Mouse (Mus musculus) right cerebral cortex, postnatal 36 days (tissue): ENCODE data around the gene Tgfbrap1.
A peak's percentile ranks its signal among the peaks of the same experiment; 100 is the strongest.
"Not testable (repeated sequence)": the region's sequence is repeated elsewhere in the genome, so short reads cannot be mapped to it uniquely, and the experiment has no call there.

ENCODE experiments used
- DNase-seq, 2 experiments: peaks; one replicate each; pipeline ENCODE4 v3.0.0; 2022; ENCODE audit warnings: low spot score in 2 of 2, mixed read lengths in 1 of 2

Gene Tgfbrap1

GRCm38 (mm10) chr1:43098031-43098984 is at the start of gene Tgfbrap1, which contains the start of gene AI597479:
TSS of gene Tgfbrap1 (minus strand) at chr1:43098637.
TSS of gene AI597479 (plus strand) at chr1:43098710.
- peak; percentile 87 to 90 for DNase-seq

DNA sequence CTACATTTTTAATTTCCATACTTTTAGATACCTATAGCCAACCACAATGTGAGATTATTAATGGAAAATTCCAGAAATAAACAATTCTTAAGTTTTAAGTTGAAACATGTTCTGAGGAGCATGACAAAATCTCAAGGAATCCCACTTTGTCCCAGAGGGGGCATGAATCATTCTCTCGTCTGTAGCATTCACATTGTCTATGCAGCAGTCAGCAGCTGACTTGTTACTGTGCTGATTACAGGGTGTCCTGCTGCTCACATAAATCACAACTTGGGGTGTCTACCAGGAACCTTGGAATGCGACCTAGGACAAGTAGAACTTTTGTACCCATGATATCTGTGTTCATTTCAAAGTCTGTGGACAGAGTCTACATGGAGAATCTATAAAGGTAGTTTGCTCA is 49.0 kb upstream of the Tgfbrap1 start:
- DNase-seq: no peak

DNA sequence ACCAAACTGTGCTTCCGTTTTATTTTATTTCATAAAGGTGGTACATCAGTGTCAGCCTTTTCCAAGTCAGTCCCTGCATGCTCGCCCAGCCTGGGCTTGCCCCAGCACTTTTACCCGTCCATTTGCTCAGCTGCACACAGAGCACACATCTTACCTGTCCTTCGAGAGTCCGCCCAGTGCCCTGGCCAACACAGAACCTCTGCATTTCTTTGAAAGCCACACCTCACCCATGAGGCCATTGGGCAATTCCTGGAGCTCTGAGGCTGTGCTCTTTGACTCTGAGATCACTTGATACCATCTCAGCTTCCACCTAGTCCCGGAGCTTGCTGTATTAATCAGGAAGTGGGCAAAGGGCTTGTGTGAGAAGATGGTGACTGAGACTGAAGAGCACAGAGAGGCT is 47.0 kb upstream of the Tgfbrap1 start:
- no peak for DNase-seq

- no peak for DNase-seq
Measured at GRCm38 (mm10) chr1:43144338-43144906, 46.0 kb upstream of the Tgfbrap1 start.

GRCm38 (mm10) chr1:43143791-43144190 is 45.4 kb upstream of the Tgfbrap1 start:
- no peak for DNase-seq

DNA sequence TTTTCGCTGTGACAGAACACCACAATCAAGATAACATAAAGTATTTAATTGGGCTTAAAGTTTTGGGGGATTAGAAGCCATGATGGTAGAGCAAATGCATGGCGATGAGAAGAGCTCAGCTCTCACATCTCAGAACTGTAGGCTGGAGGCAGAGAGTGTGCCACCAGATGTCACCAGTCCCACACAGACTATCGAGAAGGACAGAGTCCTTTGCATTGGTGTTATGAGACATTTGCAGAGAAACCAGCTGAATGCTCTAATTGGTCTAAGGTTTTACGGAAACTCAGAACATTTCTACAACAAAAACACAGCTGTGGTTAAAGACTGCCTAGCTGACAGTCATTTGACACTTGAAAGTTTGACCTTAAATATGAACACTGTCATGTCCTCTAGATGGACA is 44.8 kb upstream of the Tgfbrap1 start:
- DNase-seq: no peak

DNA sequence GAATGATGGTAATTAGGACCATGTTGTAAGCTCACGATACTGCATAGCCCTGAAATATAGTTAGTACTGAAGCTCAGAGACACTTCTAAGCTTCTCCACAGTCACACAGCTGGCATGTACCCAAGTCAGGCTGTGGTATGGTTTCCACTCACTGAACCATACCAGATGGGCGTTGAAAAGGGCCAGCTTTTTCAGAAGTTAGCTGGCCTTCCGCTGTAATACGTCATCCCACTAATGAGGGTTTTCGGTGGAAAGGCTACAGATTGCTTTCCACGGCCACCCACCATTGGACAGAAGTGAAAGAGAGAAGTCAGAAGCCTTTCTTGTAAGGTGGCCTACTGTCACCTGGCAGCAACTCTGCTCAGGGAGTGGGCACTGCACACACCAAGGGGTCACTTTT is 44.4 kb upstream of the Tgfbrap1 start:
- DNase-seq: no peak

GRCm38 (mm10) chr1:43141555-43141961 is 43.1 kb upstream of the Tgfbrap1 start:
- DNase-seq: no peak

GRCm38 (mm10) chr1:43139587-43140266 is 41.3 kb upstream of the Tgfbrap1 start:
- DNase-seq: peak; percentile 69 to 80

- DNase-seq: no peak
Measured at GRCm38 (mm10) chr1:43138268-43138812, 39.9 kb upstream of the Tgfbrap1 start.

- DNase-seq: peak; percentile 47 to 79
Measured at GRCm38 (mm10) chr1:43137334-43137733, 38.9 kb upstream of the Tgfbrap1 start.

DNA sequence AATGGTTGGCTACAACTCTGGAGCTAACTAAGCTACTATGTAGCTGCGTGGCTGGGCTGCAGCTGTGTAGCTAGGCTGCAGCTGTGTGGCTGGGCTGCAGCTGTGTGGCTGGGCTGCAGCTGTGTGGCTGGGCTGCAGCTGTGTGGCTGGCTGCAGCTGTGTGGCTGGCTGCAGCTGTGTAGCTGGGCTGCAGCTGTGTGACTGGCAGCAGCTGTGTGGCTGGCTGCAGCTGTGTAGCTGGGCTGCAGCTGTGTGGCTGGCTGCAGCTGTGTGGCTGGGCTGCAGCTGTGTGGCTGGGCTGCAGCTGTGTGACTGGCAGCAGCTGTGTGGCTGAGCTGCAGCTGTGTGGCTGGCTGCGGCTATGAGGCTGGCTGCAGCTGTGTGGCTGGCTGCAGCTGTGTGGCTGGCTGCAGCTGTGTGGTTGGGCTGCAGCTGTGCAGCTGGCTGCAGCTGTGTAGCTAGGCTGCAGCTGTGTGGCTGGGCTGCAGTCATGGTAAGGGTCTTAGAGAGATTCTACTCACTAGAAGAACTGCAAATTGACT is 38.1 kb upstream of the Tgfbrap1 start:
- DNase-seq: not testable (repeated sequence)

DNA sequence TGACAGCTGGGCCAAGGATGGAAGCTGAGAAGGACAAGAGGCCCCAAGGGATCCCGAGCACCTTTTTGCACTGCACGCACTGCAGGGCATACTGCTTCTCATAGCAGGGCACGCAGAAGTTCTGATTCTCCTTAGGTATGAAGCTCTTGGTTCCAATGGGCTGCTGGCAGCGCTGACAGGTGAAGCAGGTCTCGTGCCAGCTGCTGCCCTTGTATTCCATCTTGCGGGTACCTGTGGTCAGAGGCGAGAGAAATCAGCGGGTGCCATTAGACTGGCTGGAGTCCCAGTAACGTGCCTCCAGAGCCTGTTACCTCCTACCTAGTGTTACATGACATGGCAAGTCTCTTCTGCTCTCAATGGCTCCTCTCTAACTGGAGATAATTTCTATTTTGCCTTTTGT is 33.2 kb upstream of the Tgfbrap1 start:
- DNase-seq: no peak

DNA sequence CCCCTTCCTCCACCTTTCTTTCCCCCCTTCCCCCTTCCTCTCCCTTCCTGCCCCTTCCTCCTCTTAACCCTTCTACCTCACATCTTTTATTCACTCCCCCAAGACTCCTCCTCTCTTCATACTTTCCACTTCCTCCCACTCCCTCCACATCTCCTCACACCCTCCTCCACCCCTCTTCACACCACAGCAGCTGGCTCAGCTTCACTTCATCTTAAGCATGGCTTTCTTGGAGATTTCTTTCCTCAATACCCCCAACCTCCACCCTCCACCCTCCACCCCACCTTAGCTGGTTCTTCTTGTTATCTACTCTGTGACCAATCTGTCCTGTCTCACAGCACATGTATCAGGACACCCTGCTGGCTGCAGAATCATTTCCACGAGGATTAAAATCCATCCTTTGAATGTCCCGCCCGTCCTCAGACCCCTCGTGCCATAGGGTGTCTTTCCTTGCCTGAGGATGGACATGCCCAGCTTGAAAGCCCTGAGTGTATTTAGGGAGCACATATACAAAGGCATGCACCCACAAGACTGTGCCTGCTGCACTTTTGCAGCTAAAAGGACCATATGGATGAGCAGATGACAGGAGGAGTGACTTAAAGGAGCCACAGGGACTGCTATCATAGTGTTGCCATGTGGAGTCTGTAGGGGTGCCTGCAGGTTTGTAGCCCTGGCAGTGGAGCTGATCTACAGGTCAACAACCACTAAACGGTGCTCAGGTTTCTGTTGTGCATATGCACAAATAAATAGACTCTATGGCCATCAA is 32.0 kb upstream of the Tgfbrap1 start:
- DNase-seq: no peak

- DNase-seq: no peak
Measured at GRCm38 (mm10) chr1:43127820-43128610, 29.6 kb upstream of the Tgfbrap1 start.

DNA sequence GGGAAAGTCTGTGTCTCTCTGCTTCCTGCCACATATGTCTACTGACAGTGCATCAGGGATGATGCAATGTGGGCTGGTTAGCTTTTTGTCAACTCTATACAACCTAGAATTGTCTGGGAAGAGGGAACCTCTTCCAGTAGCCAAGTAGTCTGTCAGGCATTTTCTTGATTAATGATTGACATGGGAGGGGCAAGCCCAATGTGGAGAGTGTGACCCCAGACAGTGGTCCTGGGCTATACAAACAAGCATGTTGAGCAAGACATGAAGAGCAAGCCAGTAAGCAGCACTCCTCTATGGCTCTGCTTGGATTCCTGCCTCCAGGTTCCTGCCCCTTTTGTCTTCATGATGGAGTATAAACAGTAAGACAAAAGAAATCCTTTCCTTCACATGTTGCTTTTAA is 28.8 kb upstream of the Tgfbrap1 start:
- no peak for DNase-seq

GRCm38 (mm10) chr1:43124726-43125125 is 26.3 kb upstream of the Tgfbrap1 start:
- DNase-seq: no peak

- DNase-seq: no peak
Measured at GRCm38 (mm10) chr1:43122616-43123015, 24.2 kb upstream of the Tgfbrap1 start.

DNA sequence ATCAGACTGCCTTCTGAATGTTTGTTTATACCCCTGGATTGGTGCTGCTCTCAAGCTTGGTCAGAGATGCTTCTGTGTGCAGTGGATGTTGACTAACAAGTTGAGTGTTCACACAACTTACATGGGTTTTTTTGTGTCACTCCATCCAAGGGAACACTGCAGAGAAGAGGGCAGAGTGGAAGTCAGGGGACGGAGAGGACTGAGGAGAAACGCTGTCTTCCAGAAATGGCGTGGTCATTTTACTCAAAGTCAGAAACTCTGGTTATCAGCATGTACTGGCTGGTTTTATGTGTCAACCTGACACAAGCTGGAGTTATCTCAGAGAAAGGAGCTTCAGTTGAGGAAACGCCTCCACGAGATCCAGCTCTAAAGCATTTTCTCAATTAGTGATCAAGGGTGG is 22.5 kb upstream of the Tgfbrap1 start:
- no peak for DNase-seq

DNA sequence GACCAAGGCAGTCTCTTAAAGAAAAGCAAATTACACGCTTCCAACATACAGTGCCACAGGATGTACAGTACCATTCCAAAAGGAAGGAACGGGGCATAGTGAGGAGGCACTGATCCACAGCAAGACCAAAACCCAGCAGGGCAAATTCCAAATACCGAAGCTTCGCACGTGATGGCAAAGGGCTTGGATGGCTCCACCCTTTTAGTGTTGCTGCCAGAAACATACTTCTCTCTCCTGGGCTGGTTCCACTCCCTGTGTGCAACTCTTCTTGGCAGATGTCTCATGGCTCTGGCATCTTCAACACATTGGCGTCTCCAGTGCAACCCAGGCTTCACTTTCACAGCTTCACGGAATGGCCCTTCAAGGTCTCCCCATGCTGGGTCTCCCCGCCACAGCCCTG is 19.0 kb upstream of the Tgfbrap1 start:
- DNase-seq: no peak
